Mouse (Mus musculus) heart, adult 2 months (tissue): Measurements from ENCODE around the gene E130218I03Rik.

ENCODE experiments used
- CTCF ChIP-seq: fragments of 200-600 bp; IDR thresholded peaks from 2 replicates; pipeline ENCODE4 v1.8.1; 2022; ENCODE audit warnings: antibody characterized with exemption, mild to moderate bottlenecking, moderate library complexity
- EP300 ChIP-seq: fragments of 200-500 bp; IDR thresholded peaks from 2 replicates; pipeline ENCODE4 v1.6.1; 2011; ENCODE audit warnings: low read depth, low read length, control low read depth; ENCODE audit not compliant: insufficient read depth
- POLR2A ChIP-seq: fragments of 200-500 bp; IDR thresholded peaks from 2 replicates; pipeline ENCODE4 v1.6.1; 2011; ENCODE audit warnings: mild to moderate bottlenecking, low read depth, low read length, control low read depth; ENCODE audit not compliant: insufficient read depth

GRCm38 (mm10) chr4:134284942-134285341 lies 41.5 kb downstream of the E130218I03Rik start:
- TF ChIP-seq POLR2A (no peak), CTCF (no peak), EP300 (no peak)
